Mouse (Mus musculus) myocyte (in vitro differentiated cells): ENCODE data around the gene 4930404N11Rik. TPM values are rescaled to one million over a fixed set of nuclear protein-coding genes. Genes with fewer than 3 reads are reported as not detected.

Experiments
- H3K27me3 ChIP-seq: one replicate; pipeline ENCODE4 v1.6.1; 2011; ENCODE audit not compliant: control insufficient read depth, insufficient read depth, insufficient read length
- H3K36me3 ChIP-seq: one replicate; pipeline ENCODE4 v1.6.1; 2011; ENCODE audit not compliant: control insufficient read depth, insufficient read depth
- H3K4me2 ChIP-seq: one replicate; pipeline ENCODE4 v1.6.1; 2011; ENCODE audit warnings: low read depth, control low read depth
- H3K4me3 ChIP-seq: one replicate; pipeline ENCODE4 v1.5.1; 2011; ENCODE audit warnings: mild to moderate bottlenecking, control low read depth, moderate library complexity
- H3K79me2 ChIP-seq: one replicate; pipeline ENCODE4 v1.6.1; 2011; ENCODE audit not compliant: control insufficient read depth, insufficient read depth
- H3ac ChIP-seq: one replicate; pipeline ENCODE4 v1.6.1; 2011; ENCODE audit not compliant: control insufficient read depth, insufficient read length
- CEBPB ChIP-seq: IDR thresholded peaks from 2 replicates; pipeline ENCODE4 v1.6.1; 2011; ENCODE audit warnings: mild to moderate bottlenecking, moderate library complexity; ENCODE audit not compliant: poor library complexity, insufficient read depth, severe bottlenecking
- E2F4 ChIP-seq: IDR thresholded peaks from one replicate; pipeline ENCODE4 v1.6.1; 2011; ENCODE audit warnings: mild to moderate bottlenecking, control low read depth, moderate library complexity; ENCODE audit not compliant: insufficient read depth
- MAX ChIP-seq: IDR thresholded peaks from one replicate; pipeline ENCODE4 v1.6.1; 2011; ENCODE audit warnings: low read depth, mild to moderate bottlenecking, control low read depth
- MYOD1 ChIP-seq, 3 experiments: IDR thresholded peaks; one replicate each; pipeline ENCODE4 v1.6.1; 2011; ENCODE audit warnings: control low read depth in 2 of 3, low read depth in 2 of 3, mild to moderate bottlenecking in 2 of 3, moderate library complexity in 1 of 3; ENCODE audit not compliant: insufficient read length in 2 of 3, control insufficient read depth in 1 of 3
- MYOG ChIP-seq, 3 experiments: IDR thresholded peaks; one replicate each; pipeline ENCODE4 v1.6.1; 2011; ENCODE audit warnings: control low read depth in 2 of 3, low read depth in 2 of 3, mild to moderate bottlenecking in 2 of 3; ENCODE audit not compliant: insufficient read length in 2 of 3, control insufficient read depth in 1 of 3, insufficient read depth in 1 of 3
- POLR2A ChIP-seq: IDR thresholded peaks from one replicate; pipeline ENCODE4 v1.6.1; 2011; ENCODE audit warnings: low read depth, mild to moderate bottlenecking, control low read depth, moderate library complexity; ENCODE audit not compliant: insufficient read length
- POLR2AphosphoS2 ChIP-seq: IDR thresholded peaks from one replicate; pipeline ENCODE4 v1.6.1; 2011; ENCODE audit warnings: low read depth, control low read depth; ENCODE audit not compliant: insufficient read length
- REST ChIP-seq: IDR thresholded peaks from one replicate; pipeline ENCODE4 v1.6.1; 2011; ENCODE audit warnings: mild to moderate bottlenecking, control low read depth, moderate library complexity; ENCODE audit not compliant: insufficient read depth, insufficient read length
- SRF ChIP-seq: IDR thresholded peaks from one replicate; pipeline ENCODE4 v1.6.1; 2011; ENCODE audit warnings: low read depth; ENCODE audit not compliant: control insufficient read depth, insufficient read length
- TCF12 ChIP-seq: IDR thresholded peaks from one replicate; pipeline ENCODE4 v1.6.1; 2011; ENCODE audit warnings: mild to moderate bottlenecking, control low read depth; ENCODE audit not compliant: poor library complexity, insufficient read depth, severe bottlenecking
- TCF3 ChIP-seq: IDR thresholded peaks from one replicate; pipeline ENCODE4 v1.6.1; 2011; ENCODE audit warnings: low read depth, control low read depth; ENCODE audit not compliant: insufficient read length
- USF1 ChIP-seq: IDR thresholded peaks from one replicate; pipeline ENCODE4 v1.6.1; 2011; ENCODE audit warnings: low read depth, mild to moderate bottlenecking, control low read depth, moderate library complexity
- polyA plus RNA-seq: library from polyadenylated mRNA; unstranded; fragments of >200 nt; fragmentation: generic; extraction: Trizol; gene quantifications from one replicate; pipeline ENCODE4 v1.2.1, GENCODE M21; 2012; ENCODE audit warnings: missing spikeins

The 4930404N11Rik gene
- polyA plus RNA-seq, 1 experiment, result 0.92 TPM

DNA sequence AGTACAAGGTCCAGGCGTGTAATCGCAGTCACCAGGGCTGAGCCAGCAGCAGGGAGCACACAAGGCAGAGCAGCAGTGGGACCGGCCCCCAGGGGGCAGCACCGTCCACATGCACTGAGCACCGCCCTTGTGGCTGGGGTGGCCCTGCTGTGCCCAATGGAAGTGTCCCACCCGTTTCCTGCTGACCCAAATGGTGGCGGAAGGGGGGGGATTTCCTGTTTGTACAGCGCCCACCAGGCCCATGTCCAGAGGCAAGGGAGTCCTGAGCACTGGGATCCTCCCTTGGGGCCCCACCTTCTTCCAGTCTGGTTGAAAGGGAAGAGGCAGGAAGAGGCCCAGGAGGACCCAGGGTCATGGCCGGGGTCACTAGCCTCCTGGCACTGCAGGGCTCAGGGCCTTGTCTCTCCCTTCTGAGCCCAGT, 43.3 kb upstream of the 4930404N11Rik start:
- H3K4me2 ChIP-seq, result peak overlapping the region; percentile 76
- peaks cover 23% of the 10 kb centered on the region for H3K36me3 ChIP-seq
- H3K79me2 ChIP-seq, result peaks cover 23% of the 10 kb centered on the region
- peak overlapping the region; percentile 5 for H3K4me3 ChIP-seq
- no peak overlapping the region for H3ac ChIP-seq
- TF ChIP-seq USF1 (no peak), CEBPB (no peak), SRF (peak; percentile 80), REST (no peak), MAX (no peak), MYOD1 (IDR thresholded peaks at IDR 0.05; ENCODE audit: control insufficient read depth in 1 of 3, insufficient read length in 2 of 3, low read depth in 2 of 3) (peak in 1 of 3 experiments; percentile 16), TCF3 (no peak), E2F4 (no peak), TCF12 (no peak), POLR2A (no peak), POLR2AphosphoS2 (no peak), MYOG (IDR thresholded peaks at IDR 0.05; ENCODE audit: control insufficient read depth in 1 of 3, insufficient read depth in 1 of 3, insufficient read length in 2 of 3, low read depth in 2 of 3) (peak in 1 of 3 experiments; percentile 66)
- no peaks in the 10 kb centered on the region for H3K27me3 ChIP-seq

DNA sequence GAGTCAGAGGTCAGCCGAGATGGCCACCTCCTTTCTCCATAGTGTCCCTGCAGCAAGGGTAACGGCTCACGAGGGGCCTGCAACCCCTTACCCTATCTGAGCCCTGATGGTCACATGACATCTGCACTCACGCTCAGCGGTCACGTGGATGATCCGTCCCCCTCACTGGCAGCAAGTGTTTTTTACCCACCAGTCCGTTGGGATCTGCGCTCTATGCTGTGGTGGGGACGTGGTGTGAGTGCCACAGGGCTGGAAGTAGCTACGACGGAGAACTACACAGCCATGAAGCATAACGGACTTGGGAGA, 42.8 kb upstream of the 4930404N11Rik start:
- H3K27me3 ChIP-seq, result no peaks in the 10 kb centered on the region
- H3K4me3 ChIP-seq, result peak overlapping the region; percentile 5
- peaks cover 19% of the 10 kb centered on the region for H3K79me2 ChIP-seq
- peaks cover 27% of the 10 kb centered on the region for H3K36me3 ChIP-seq
- TF ChIP-seq E2F4, result no peak
- TF ChIP-seq USF1, result peak; percentile 43
- peak overlapping the region; percentile 57 for H3K4me2 ChIP-seq
- H3ac ChIP-seq, result no peak overlapping the region

DNA sequence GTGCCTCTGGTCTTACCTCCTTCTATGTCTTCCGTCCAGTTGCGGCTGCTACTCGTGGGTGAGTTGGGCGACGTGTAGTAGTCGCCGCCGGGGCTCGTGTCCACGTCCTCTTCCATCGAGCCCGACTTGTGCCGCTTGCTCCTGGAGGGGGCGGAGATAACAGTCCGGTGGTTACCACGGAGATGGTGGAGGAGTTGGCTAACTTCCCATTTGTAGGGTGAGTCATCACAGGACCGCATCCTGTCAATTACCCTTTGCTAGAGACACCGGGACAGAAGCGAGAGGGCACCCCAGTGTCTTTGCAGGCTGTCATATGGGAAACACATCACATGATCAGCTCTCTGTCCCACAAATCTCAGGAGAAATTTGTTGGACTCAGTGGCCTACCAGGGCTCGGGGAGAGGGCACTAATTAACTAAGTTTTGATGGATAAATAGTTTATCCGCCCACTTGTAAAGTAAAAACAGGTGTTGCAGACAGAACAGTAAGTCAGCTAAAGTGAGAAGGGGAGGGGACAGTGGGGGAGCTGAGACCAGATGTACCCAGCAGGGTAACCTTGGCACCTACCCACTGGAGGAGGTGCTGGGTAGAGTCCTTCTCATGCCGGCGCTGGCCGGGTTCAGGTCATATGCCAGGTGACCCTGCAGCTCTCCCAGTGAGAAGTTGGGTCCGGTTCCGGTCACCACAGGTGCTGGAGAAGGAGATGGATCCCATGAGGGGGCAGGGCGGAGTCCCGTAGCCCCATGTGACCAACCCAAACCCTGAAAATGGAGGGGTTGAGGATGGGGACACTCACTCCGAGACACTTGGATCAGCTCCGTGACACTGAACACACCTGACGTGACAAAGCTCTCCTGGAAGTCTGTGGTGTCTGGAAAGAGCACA, 42.2 kb upstream of the 4930404N11Rik start:
- Histone ChIP-seq H3K4me2 (peak overlapping the region; percentile 57), H3K36me3 (peaks cover 27% of the 10 kb centered on the region), H3K27me3 (no peaks in the 10 kb centered on the region), H3K79me2 (peaks cover 13% of the 10 kb centered on the region), H3K4me3 (no peak overlapping the region), H3ac (no peak overlapping the region)
- TF ChIP-seq SRF (no peak), USF1 (peak; percentile 87), POLR2AphosphoS2 (no peak)

GRCm38 (mm10) chr10:81406504-81407440, 41.2 kb upstream of the 4930404N11Rik start:
- H3K4me3 ChIP-seq, result no peak overlapping the region

DNA sequence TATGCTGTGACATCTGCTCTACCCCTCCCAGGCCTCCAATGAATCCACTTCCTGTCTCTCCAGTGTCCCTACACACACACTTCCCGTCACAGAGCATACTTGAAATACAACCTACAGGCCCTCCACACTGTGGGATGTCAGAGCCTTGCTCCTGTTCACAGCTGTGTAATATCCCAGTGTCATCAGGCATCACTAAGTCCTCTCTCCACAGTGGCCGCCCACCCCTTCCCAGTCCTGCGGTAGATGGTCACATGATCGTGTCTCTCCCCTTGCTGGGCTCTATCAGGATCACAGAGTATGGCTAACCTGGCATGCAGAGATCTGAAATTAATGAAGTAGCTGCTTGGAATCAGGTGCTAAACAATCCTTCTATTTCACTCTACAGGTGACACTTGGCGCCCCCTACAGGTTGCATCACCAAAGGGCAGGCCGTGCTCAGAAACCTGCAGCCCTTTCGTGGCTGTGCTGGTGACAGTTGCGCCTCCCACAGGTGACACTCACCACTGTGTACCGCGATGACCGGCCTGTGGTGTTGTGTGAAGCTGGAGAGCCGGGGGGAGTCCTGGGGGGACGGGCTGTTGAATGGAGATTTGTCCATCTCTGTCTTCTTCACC, 40.1 kb upstream of the 4930404N11Rik start:
- peaks cover 37% of the 10 kb centered on the region for H3K36me3 ChIP-seq
- no peak overlapping the region for H3ac ChIP-seq
- peaks cover 12% of the 10 kb centered on the region for H3K79me2 ChIP-seq
- no peaks in the 10 kb centered on the region for H3K27me3 ChIP-seq
- H3K4me2 ChIP-seq, result no peak overlapping the region
- no peak overlapping the region for H3K4me3 ChIP-seq
- TF ChIP-seq POLR2A (no peak), MYOD1 (IDR thresholded peaks at IDR 0.05; ENCODE audit: control insufficient read depth in 1 of 3, insufficient read length in 2 of 3, low read depth in 2 of 3) (no peak), USF1 (no peak), MAX (no peak), REST (no peak), TCF12 (no peak), CEBPB (no peak), SRF (no peak), E2F4 (no peak), POLR2AphosphoS2 (no peak), MYOG (IDR thresholded peaks at IDR 0.05; ENCODE audit: control insufficient read depth in 1 of 3, insufficient read depth in 1 of 3, insufficient read length in 2 of 3, low read depth in 2 of 3) (no peak), TCF3 (no peak)

More at GRCm38 (mm10) chr10:81406504-81407440, 41.2 kb upstream of the 4930404N11Rik start:
- Histone ChIP-seq H3K4me2 (peak overlapping the region; percentile 57), H3K27me3 (no peaks in the 10 kb centered on the region), H3K79me2 (peaks cover 13% of the 10 kb centered on the region), H3ac (no peak overlapping the region), H3K36me3 (peaks cover 27% of the 10 kb centered on the region)
- TF ChIP-seq CEBPB (no peak), REST (no peak), MYOD1 (IDR thresholded peaks at IDR 0.05; ENCODE audit: control insufficient read depth in 1 of 3, insufficient read length in 2 of 3, low read depth in 2 of 3) (peak in 1 of 3 experiments; percentile 51), POLR2A (no peak), MYOG (IDR thresholded peaks at IDR 0.05; ENCODE audit: control insufficient read depth in 1 of 3, insufficient read depth in 1 of 3, insufficient read length in 2 of 3, low read depth in 2 of 3) (peak in 1 of 3 experiments; percentile 42), POLR2AphosphoS2 (no peak)
